Mouse (Mus musculus) brain, adult 2 months (tissue): ENCODE results near the gene Zcchc18.
"Not testable (repeated sequence)": the region's sequence is repeated elsewhere in the genome, so short reads cannot be mapped to it uniquely, and the experiment has no call there.

Experiments
- DNase-seq: peaks from one replicate; pipeline ENCODE4 v3.0.0; 2011; ENCODE audit warnings: low read depth, low spot score

The Zcchc18 gene

DNA sequence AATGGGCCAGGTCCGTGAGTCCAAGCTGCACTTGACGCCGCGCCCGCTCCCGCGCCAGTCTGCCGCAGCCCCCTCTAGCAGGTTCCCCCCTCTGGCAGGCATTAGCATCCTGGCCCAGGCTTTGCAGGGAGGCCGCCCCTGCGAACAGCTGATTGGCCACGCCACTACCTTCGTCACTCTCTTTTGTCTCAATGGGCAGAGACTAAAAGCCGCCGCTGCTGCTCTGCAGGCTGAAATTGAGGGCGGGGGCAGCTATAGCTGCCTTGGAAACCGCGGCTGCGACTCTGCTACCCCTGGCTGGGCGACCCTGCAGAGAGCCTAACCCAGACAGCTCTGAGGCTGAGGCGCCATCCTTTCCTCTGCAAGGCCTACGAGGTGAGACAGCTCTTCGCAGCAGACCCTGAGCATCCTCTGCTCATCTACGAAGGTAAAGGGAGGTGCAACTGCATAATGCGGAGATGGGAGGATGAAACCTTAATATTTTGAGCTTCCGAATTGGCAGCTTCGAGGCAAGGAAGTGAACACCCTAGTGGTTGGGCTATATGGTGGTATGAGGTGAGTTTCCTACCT, at the start of gene Zcchc18:
TSS of gene Zcchc18 (plus strand) at position 178 of the 570 bp plus-strand sequence.
- DNase-seq: peak; percentile 97

DNA sequence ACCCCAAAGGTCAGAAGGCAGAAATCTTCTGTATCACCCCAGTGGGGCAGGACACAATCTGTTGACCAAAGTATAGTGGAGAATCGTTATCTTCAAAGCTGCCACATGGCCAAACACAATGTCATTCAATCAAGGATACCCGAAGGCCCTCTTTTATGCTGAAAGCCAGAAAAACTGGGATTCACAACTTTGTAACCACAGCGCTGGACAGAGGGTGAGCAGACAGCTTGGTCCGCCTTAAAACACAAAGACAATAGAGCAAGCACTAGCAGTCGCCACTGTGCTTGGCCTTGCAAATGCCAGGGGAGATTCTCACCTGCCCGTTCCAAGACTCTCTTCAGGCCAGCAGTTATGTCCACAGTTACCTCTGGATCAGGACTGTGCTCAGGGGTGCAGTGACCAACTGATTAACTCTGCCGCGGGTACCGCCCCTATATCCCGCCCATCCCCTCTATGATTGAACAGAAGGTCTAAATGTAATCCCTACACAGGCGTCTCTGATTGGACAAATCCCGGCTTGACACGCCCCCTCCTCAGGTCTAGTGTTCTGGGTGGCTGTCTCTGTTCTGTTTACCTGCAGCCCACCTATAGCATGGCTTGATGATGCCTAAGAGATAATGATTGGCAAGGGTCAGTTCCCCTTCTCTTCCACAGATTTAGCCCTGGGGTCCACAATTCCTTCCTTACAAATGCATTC, 35.2 kb upstream of the Zcchc18 start:
- peak; percentile 89 for DNase-seq

DNA sequence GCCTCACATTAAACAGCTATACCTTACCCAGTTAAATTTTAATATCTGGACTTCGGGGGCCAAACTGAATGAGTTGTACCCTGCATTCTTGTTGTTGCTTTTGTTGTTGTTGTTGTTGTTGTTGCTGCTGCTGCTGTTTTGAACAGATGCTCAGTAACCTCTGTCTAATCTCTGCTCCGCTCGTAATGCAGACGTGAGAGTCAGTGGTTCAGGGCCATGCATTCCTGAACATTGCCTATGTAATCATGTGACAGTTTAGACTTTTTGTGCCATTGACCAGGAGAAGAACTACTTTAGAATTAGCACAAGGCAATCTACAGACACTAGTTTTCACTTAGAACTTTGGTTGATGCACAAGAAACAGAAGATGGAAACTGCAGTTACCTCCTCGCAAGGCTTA, 34.7 kb upstream of the Zcchc18 start:
- not testable (repeated sequence) for DNase-seq

DNA sequence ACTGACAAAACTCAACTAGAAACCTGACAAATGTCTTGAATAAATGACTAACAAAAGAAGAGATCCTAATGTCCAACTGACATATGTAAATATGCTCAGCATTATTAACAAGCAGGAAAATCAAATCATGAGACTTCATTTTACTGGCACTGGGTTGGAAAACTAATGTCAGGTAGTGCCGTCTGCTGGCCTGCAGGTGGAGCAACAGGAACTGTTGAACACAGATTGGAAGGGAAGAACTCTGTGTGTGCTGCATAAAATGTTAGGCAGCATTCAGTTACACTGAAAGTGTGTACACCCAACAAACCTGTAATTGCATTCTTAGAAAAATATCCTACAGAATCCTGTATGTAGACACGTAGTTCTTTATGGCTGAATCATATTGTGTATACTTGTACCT, 33.3 kb upstream of the Zcchc18 start:
- DNase-seq: peak; percentile 42

DNA sequence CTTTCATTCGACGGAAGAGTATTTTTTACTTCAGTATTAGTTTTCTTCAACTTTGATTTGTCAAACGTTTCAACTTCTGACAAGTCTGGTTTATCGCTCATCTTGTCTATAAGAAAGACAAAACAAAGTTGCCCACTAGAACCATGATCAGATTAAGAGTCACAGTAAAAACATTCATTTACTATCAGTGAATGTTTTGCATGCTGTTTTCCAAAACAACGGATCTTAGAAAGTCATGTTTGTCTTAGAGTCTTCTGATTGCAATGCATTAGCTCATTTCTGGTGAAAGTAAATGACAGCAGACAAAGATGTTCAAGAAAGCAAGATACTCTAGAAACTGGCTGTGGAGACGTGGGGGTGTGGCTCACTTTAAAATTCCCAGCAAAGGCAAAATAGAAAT, 17.6 kb upstream of the Zcchc18 start, which contains the start of gene Tmsb15b2:
TSS of gene Tmsb15b2 (minus strand) at position 101 of the 400 bp plus-strand sequence.
- not testable (repeated sequence) for DNase-seq

DNA sequence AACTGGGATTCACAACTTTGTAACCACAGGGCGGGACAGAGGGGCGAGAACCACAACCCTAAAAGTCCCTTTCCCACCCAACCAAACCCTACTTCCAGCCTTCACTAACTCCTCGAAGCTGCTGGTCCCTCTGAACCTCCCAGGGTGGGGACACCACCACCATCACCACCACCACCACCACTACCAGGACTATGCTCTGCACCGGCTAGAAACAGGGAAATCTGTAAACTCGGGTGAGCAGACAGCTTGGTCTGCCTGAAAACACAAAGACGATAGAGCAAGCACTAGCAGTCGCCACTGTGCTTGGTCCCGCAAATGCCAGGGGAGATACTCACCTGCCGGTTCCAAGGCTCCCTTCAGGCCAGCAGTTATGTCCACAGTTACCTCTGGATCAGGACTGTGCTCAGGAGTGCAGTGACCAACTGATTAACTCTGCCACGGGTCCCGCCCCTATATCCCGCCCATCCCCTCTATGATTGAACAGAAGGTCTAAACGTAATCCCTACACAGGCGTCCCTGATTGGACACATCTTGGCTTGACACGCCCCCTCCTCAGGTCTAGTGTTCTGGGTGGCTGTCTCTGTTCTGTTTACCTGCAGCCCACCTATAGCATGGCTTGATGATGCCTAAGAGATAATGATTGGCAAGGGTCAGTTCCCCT, 16.4 kb upstream of the Zcchc18 start, which contains the start of the genes Tmsb15l and Tmsb15b1:
TSS of gene Tmsb15l (minus strand) at position 446 of the 661 bp plus-strand sequence.
TSS of gene Tmsb15b1 (minus strand) at position 451 of the 661 bp plus-strand sequence.
- peak; percentile 95 for DNase-seq

DNA sequence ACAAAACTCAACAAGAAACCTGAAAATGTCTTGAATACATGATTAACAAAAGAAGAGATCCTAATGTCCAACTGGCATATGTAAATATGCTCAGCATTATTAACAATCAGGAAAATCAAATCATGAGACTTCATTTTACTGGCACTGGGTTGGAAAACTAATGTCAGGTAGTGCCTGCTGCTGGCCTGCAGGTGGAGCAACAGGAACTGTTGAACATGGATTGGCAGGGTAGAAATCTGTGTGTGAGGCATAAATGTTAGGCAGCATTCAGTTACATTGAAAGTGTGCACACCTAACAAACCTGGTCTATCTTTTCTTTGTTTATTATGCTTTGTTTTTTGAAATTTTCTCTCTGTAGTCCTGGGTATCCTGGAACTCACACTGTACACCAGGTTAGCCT, 14.3 kb upstream of the Zcchc18 start:
- DNase-seq: peak; percentile 59

DNA sequence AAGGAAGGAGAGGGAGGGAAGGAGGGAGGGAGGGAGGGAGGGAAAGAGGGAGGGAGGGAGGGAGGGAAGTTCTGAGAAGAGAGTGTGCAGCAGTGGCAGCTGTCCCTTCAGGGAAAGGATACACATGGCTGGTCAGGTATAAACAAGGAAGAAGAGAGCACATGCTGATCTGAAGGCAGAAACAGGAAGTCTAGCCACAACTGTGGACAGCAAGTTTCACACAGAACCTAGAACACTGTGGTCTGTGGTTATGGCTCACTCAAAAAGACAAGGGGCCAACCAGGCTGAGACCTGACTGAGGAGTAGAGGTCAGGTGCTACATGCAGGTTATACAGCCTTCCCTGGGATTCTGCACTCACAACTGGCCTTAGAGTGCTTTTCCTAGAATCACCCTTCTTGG, 6.9 kb upstream of the Zcchc18 start:
- DNase-seq: no peak

DNA sequence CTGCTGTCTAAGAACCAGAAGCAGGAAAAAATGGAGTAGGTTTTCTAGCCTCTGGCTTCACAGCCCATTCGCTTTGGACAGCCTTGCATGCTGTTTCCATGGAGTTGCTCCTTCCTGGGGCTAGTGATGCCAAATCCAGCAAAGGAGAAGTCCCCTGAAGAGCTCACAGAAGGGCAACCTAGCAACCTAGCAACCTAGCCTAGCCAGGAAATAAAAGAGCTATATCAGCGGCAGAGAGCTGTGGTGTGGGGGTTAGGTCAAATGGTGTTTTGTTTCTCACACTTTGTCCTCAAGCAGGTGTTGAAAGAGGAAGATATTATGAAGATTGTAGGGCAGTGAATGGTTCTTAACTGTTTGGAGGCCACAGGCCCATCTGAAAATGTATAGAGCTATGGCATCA, 1.7 kb upstream of the Zcchc18 start:
- no peak for DNase-seq

DNA sequence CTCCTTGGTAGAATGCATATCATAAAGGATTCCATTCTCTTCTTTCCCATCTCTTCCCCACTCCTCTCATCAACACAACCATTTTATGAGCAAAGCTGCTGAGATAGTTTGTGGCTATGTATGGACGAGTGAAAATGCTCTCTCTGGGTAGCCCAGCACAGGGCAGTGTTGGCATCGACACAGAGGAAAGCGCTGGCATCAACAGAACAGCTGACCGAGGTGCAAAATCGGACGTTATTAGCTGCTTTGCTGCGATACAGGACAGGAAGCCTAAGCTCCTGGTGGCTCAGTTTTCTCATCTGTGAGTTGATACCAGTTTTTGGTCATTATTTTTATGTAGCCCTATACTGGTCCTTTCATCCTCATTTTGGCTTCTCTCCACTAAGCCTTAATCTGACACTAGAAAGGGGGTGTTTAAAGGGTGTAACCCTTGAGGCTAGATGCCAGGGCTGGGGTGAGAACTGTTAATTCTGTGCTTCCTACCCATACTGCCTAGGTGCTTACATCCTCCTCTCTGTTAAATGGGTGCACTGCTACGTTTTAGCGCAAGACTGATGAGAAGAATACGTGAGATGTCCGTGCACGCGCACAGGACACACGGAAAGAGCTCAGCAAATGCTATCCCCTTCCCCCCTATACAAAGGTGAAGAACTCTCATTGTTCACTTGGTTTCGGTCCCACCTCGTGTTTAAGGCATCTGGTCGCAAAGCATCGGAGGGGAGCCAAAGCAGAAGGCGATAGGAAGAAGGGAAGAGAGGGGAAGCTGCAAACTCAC, 577 bp upstream of the Zcchc18 start:
- peak; percentile 62 for DNase-seq

DNA sequence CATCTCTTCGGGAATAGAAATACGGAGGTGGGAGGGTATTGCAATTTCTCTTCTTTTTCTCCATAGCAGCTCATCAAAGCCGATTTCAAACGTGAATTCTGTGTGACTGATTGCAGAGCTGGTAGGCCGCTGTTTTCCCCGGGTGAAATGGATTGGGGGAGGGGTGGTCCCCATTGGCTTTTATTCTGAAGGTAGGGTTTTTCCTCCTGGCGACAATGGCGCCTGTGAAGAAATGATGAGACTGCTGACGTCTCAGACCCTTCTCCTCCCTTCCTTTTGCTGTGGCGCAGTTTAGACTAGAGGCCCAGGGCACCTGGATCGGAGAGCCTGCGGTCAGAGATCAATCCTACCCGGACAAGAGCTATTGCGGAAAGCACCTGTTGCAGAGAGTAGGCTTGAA, 686 bp downstream of the Zcchc18 start:
- peak; percentile 58 for DNase-seq

DNA sequence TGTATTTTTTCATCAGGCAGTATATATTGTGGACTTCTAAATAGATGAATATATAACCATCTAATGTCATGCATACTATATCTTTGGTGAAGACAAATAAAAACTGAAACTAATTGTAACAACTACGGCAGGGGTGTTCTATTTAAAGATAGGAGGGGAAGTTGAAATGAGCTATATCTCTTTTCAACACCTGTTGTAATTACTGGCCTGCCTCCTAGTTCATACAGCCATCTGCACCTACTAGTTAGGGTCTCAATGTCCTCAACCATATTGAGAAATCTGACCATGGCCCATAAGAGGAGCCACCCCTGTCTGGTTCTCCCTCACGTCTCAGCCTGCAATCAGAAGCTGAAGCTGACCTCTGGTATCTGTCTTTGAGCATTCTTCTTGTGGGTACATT, 3.3 kb downstream of the Zcchc18 start:
- no peak for DNase-seq

DNA sequence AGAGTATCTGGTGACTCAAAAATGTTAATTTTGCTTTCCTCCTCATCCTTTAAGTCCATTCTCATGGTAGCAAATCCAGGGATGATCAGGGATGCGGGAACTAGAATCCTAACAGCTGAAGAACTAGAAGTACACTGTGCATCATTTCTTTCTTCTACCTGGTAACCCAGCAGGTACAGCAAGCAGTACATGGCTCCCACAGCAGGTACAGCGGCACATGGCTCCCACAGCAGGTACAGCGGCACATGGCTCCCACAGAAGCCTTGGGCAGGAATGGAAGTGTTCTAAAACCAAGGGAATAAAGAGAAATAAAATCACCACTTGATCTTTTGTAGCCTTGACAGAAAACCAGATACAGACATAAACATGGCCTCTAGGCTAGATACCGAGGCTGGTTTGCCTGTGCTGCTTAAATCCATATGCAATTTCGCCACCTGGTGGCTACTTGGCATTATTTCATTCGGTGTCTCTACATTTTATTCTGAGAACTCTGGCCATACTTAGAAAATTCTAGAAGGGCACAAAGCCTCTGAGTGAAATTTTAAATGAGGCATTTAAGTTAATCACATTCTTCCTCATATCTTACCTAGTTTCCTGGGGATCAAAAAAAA, 22.2 kb downstream of the Zcchc18 start:
- DNase-seq: peak; percentile 89

DNA sequence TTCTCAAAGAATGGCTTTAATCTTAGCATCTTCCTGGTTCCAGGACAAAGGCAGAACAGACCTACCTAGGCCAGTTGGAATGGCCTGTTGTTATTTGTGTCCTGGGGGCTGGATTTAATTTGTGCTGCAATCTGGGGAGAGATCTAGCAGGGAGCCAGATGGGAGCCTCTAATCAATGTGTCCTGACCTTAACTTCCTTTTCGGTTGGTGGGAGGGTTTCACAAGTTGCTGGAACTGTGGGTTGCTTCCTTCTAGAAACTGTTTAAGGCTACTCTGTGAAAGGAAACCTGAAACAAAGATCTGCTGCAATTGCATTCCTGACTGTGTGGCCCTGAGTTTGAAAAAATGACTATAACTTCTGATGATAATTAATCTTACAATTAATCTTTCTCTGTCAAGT, 24.7 kb downstream of the Zcchc18 start:
- DNase-seq: no peak

DNA sequence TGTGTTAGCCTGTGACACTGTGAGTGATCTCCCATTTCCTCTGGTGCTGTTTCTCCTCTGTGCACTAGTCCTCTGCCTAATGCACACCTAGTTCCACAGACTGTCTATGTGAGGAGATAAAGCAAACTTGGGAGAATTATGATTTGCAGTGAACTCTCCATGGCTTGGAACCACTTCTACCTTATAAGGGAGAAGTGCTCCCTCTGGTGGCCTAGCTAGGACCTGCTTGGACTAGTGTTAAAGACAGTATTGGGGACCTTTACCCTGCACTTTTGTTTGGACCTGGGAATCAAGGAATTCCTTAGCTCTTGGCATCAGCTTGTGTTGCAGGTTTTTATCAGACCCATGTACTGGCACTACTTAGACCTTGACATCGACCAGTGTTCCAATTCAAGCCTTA, 26.4 kb downstream of the Zcchc18 start:
- peak; percentile 74 for DNase-seq

DNA sequence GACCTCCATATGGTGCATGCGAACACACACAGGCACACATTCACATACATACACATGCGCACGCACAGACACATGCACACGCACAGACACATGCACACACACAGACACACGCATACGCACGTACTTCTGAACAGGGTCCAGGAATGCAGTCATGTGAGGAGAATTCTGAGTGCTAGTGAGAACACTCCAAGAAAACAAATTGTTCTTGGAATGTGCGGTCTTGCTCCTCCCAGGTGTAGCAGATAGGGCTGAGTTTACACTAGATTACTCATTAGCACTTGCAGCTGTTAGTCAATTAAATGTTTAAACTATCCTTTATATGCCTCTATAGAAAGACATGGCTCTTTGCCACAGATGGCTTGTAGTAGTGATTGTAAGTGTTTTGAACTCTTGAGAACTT, 38.0 kb downstream of the Zcchc18 start:
- no peak for DNase-seq

DNA sequence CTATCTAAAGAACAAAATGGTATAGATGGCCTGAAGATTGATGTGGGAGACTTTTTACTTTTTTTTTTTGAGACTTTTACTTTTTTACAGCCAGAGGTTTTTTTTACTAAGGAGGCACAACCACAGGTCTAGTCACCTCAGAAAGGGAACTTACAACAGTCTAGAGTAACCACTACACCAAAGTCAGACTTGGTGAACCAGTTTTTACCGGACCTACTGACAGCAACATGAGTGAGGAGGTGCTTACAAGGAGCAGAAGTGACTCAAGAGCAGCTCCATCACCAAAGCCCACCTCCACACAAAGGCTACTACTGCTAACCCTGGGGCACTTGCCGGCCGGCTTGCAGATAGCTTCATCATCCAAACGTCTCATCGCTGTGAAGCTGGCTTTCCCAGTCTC, 38.8 kb downstream of the Zcchc18 start:
- DNase-seq: no peak

DNA sequence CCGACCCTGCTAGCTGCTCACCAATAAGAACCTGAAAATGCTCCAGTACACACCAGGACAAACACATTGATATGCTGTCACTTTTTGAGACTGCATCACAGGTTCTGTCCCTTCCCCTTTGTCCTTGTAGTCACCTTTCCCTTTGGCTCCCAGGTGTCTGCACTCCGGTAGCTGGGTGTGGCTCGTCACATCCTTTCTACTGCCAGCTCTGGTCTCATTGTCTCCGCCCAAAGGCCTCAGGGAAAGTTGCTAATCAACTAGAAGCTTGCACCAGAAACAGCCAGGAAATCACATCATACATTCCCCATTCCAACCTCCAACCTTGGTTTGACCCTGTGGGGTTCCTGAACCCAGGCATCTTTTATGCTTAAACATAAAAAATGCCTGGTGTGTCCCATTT, 41.4 kb downstream of the Zcchc18 start:
- DNase-seq: no peak

DNA sequence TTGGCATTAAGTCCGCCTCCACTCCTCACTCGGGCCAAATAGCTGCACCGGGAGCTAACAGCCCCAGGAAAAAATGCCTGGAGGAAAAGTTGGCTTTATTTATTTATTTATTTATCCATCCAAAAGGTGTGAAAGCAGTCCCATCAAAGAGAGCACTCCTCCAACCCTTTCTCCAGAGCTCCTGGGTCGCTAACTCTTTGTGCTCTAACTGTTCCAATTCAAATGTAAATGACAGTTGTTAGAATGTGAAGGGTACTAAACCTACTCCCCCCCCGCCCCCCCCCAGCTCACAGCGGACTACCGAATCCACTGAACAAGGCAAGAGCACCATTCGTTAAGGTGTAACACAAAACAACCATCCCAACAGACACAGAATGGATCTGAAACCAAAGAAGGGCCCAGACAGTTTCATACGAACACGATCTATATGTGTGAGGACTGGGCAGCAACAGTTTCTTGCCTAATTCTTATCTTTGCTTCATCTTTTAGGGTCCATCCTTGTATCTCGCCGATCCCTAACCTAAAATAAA, 44.6 kb downstream of the Zcchc18 start:
- DNase-seq: no peak

DNA sequence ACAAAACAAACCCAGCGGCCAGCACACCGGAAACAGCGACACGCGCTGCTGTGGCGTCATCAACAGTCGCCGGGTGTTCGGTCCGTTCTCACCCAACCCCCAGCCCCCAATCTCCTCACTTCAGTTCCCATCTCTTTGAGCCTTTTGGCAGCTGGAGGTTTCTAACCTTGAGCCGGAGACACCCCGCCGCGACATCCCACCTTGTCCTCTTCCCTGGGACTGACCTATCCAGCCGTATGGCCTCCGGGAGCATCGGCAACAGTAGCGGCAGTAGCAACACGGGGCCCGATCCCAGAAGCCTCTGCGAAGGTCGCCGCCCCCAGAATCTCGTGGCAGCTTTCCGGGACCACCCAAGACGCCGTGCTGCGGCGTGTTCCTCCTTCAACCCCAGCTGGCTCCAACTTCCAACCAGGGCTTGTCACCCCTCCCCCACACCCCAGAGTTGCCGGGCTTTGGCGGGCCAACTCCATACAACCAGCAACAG, 45.1 kb downstream of the Zcchc18 start, which contains the start of gene Slc25a53:
TSS of gene Slc25a53 (minus strand) at position 303 of the 484 bp plus-strand sequence.
- peak; percentile 92 for DNase-seq

DNA sequence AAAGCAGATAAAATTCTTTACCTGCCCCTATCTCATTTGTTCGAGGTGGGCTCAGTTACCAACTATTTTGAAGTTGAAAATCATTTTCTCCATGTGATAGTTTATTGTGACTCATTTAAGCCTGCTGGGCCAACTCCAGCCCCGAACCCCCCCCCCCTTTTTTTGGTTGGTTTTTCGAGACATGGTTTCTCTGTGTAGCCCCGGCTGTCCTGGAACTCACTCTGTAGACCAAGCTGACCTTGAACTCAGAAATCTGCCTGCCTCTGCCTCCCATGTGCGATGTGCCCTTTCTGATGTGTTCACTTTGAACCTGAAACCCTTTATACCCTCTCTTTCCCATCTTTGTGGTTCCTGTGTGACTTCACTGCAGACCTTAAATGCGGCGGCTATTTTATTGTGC, 45.5 kb downstream of the Zcchc18 start:
- DNase-seq: no peak
